ENCODE assay signal across 14 mouse cellular contexts in genomic region chr1:178321730-178322357, GRCm38 (mm10). TPM values are rescaled to one million over a fixed set of nuclear protein-coding genes. Genes with fewer than 3 reads are reported as not detected.
DNase-seq lines count a peak whose midpoint lies in the region; ATAC-seq and TF ChIP-seq lines count a peak whose summit lies in the region.
"Had no signal": no experiment of that assay in that cellular context is flagged by ENCODE, and none has a peak within 500 bp of the region (broad histone marks: within the 10 kb centered on the region; RNA-seq: fewer than 3 reads in every experiment).

No protein-coding gene starts in this region.

- H3K4me3 ChIP-seq in heart, postnatal 0 days (ENCODE audit: low read depth, low read length) = no peak overlapping the region
- H3K4me3 ChIP-seq in MEL (ENCODE audit: control insufficient read depth in 1 of 2, insufficient read depth in 1 of 2, low read depth in 2 of 2, low read length in 2 of 2) = no peak overlapping the region
- H3K4me3 ChIP-seq in limb, embryonic 13.5 days = no peak overlapping the region

- 52% methylated on average over 4 of the region's 4 CpGs for WGBS in heart, postnatal 0 days
- 61% methylated on average over 4 of the region's 4 CpGs for WGBS in limb, embryonic 13.5 days

- H3K4me1 ChIP-seq in heart, postnatal 0 days (ENCODE audit: control insufficient read depth, insufficient read depth) = peaks cover 16% of the 10 kb centered on the region
- H3K4me1 ChIP-seq in MEL (ENCODE audit: control insufficient read depth in 1 of 2, insufficient read depth in 2 of 2, low read length in 2 of 2) = peaks cover 0 to 2% of the 10 kb centered on the region in 2 experiments; a peak in 1 of 4 replicates
- peaks cover 38% of the 10 kb centered on the region for H3K4me1 ChIP-seq in limb, embryonic 13.5 days

- TF ChIP-seq EP300 in heart, postnatal 0 days (IDR thresholded peaks at IDR 0.05; ENCODE audit: low read depth) = no peak
- no peak for TF ChIP-seq EP300 in MEL (IDR thresholded peaks at IDR 0.05; ENCODE audit: low read depth in 1 of 2, low read length in 2 of 2)

- TF ChIP-seq CTCF in heart, postnatal 0 days (IDR thresholded peaks at IDR 0.05; ENCODE audit: low read depth) = no peak
- no peak for TF ChIP-seq CTCF in MEL (IDR thresholded peaks at IDR 0.05 in 2 of 3, conservative IDR thresholded peaks at IDR 0.05 in 1 of 3; ENCODE audit: control insufficient read depth in 1 of 3, insufficient read depth in 1 of 3, low read depth in 2 of 3, low read length in 3 of 3, poor library complexity in 1 of 3, severe bottlenecking in 1 of 3)

- peak; percentile 5 for DNase-seq in heart, postnatal 0 days (ENCODE audit: low spot score)
- DNase-seq in heart, adult 8-10 months (ENCODE audit: low spot score) = no peak
- DNase-seq in 3T3-L1 (ENCODE audit: low read depth, low spot score) (peak; percentile 70), MEL (ENCODE audit: low read depth, low spot score) (peak; percentile 39)
- DNase-seq in retina, embryonic 14.5 days (ENCODE audit: low spot score) = no peak
- no peak for DNase-seq in kidney, postnatal 25 days
- DNase-seq: adrenal gland, postnatal 14 days; cerebellum, adult 18-20 months; gastrocnemius, postnatal 25 days; kidney, postnatal 10 days; lung, postnatal 36 days; thymus, adult 2 months had no signal

- no peak for ATAC-seq in heart, postnatal 0 days (ENCODE audit: insufficient read depth, low read depth)
- ATAC-seq in limb, embryonic 13.5 days (ENCODE audit: low FRiP score, low read depth) = no peak

- H3K36me3 ChIP-seq in heart, postnatal 0 days (replicated peaks; ENCODE audit: control insufficient read depth, insufficient read depth, low read length) = peaks cover 45% of the 10 kb centered on the region
- peaks cover 31 to 44% of the 10 kb centered on the region in 2 experiments for H3K36me3 ChIP-seq in MEL (ENCODE audit: control insufficient read depth in 1 of 2, insufficient read depth in 2 of 2, low read length in 2 of 2)
- H3K36me3 ChIP-seq in limb, embryonic 13.5 days = peaks cover 52% of the 10 kb centered on the region

- no peaks in the 10 kb centered on the region for H3K9me3 ChIP-seq in heart, postnatal 0 days (replicated peaks; ENCODE audit: control insufficient read depth, low read length)
- no peaks in the 10 kb centered on the region for H3K9me3 ChIP-seq in MEL (replicated peaks; ENCODE audit: insufficient read depth, low read length)
- H3K9me3 ChIP-seq in limb, embryonic 13.5 days = no peaks in the 10 kb centered on the region
- H3K9me3 ChIP-seq: G1E had no signal

- H3K27me3 ChIP-seq in heart, postnatal 0 days (ENCODE audit: control insufficient read depth, insufficient read depth, low read length) = no peaks in the 10 kb centered on the region
- no peaks in the 10 kb centered on the region for H3K27me3 ChIP-seq in MEL (ENCODE audit: control insufficient read depth in 1 of 2, insufficient read depth in 2 of 2, low read length in 2 of 2)
- no peaks in the 10 kb centered on the region for H3K27me3 ChIP-seq in limb, embryonic 13.5 days

- no peak overlapping the region for H3K9ac ChIP-seq in heart, postnatal 0 days (replicated peaks; ENCODE audit: low read depth, low read length)
- H3K9ac ChIP-seq in MEL (ENCODE audit: control insufficient read depth, low read depth, low read length, poor library complexity, severe bottlenecking) = no peak overlapping the region
- no peak overlapping the region for H3K9ac ChIP-seq in limb, embryonic 13.5 days

- H3K4me2 ChIP-seq in heart, postnatal 0 days (ENCODE audit: low read depth, low read length) = no peak overlapping the region
- peak overlapping the region; percentile 78 for H3K4me2 ChIP-seq in limb, embryonic 13.5 days (replicated peaks)

- peaks cover 10% of the 10 kb centered on the region for H3K79me2 ChIP-seq in MEL (ENCODE audit: control insufficient read depth, insufficient read depth, low read length, poor library complexity)

- peak overlapping the region; percentile 97 for H3K27ac ChIP-seq in heart, postnatal 0 days (ENCODE audit: low read depth)
- H3K27ac ChIP-seq in MEL (ENCODE audit: control insufficient read depth, low read depth, low read length) = no peak overlapping the region
- no peak overlapping the region for H3K27ac ChIP-seq in limb, embryonic 13.5 days

- TF ChIP-seq RAD21 in MEL (IDR thresholded peaks at IDR 0.05; ENCODE audit: low read depth, low read length) = no peak

- TF ChIP-seq POLR2A in MEL (IDR thresholded peaks at IDR 0.05; ENCODE audit: control insufficient read depth in 1 of 2, insufficient read depth in 1 of 2, low read depth in 1 of 2, low read length in 2 of 2, poor library complexity in 1 of 2) = no peak

TF ChIP-seq in MEL, 35 proteins besides CTCF, POLR2A, EP300 and RAD21:
- TF ChIP-seq POLR2AphosphoS5 (IDR thresholded peaks at IDR 0.05; ENCODE audit: borderline replicate concordance, low read depth, low read length) (0 out of 2 replicates have a peak, but pooled peaks have one; percentile 23), MAFK (IDR thresholded peaks at IDR 0.05; ENCODE audit: borderline replicate concordance, low read depth, low read length) (peak; percentile 79; the same call in 1 of the 2 replicates), ETS1 (IDR thresholded peaks at IDR 0.05; ENCODE audit: low read depth, low read length) (no peak), ZMIZ1 (IDR thresholded peaks at IDR 0.05; ENCODE audit: low read depth, low read length) (0 out of 2 replicates have a peak, but pooled peaks have one; percentile 1), POLR2AphosphoS2 (IDR thresholded peaks at IDR 0.05; ENCODE audit: low read length) (peak; percentile 30; the same call in 1 of the 2 replicates)

RNA-seq across cellular contexts. Expression of gene Cox20, which starts 2.9 kb away (rescaled TPM):
- 160 and 268 TPM in 2 replicates for total RNA-seq in heart, postnatal 0 days (2014; rRNA removed; ENCODE audit: low replicate concordance)
- polyA plus RNA-seq in heart, postnatal 0 days (2015; fragmentation: Nextera tagmentation; extraction: Ambion mirVana) = 519 and 555 TPM in 2 replicates
- total RNA-seq in heart, adult 8-10 months (2022) = 100 to 1,000 TPM in 2 of 4 experiments, 10 to 100 TPM in 2; 90.6 to 125 (median 103) TPM
- total RNA-seq in MEL (2012; rRNA removed) = 24.3 and 26.8 TPM in 2 replicates
- 10 to 100 TPM in 1 of 2 experiments, not detected in 1; 27.3 TPM for polyA plus RNA-seq in MEL (2012; ENCODE audit: insufficient read depth in 1 of 2, insufficient read length in 2 of 2, low read depth in 1 of 2, low replicate concordance in 2 of 2, missing spikeins in 1 of 2)
- 133 and 135 TPM in 2 replicates for polyA plus RNA-seq in limb, embryonic 13.5 days (2015; fragmentation: Nextera tagmentation; extraction: Ambion mirVana)

RNA-seq across cellular contexts. Expression of gene Hnrnpu, which starts 15.8 kb away (rescaled TPM):
- 62.2 and 85.6 TPM in 2 replicates for total RNA-seq in heart, postnatal 0 days (2014; rRNA removed; ENCODE audit: low replicate concordance)
- polyA plus RNA-seq in heart, postnatal 0 days (2015; fragmentation: Nextera tagmentation; extraction: Ambion mirVana) = 107 and 109 TPM in 2 replicates
- total RNA-seq in heart, adult 8-10 months (2022) = 100 to 1,000 TPM; 147 to 166 (median 155) TPM
- total RNA-seq in MEL (2012; rRNA removed) = 373 and 409 TPM in 2 replicates
- 1,000 to 10,000 TPM in 1 of 2 experiments, 100 to 1,000 TPM in 1; 789 to 2,754 TPM for polyA plus RNA-seq in MEL (2012; ENCODE audit: insufficient read depth in 1 of 2, insufficient read length in 2 of 2, low read depth in 1 of 2, low replicate concordance in 2 of 2, missing spikeins in 1 of 2)
- polyA plus RNA-seq in limb, embryonic 13.5 days (2015; fragmentation: Nextera tagmentation; extraction: Ambion mirVana) = 344 TPM in 2 replicates

Comparison
In these comparisons a context has a peak if more than half of its experiments do, and no peak if none do; other contexts are left out.
1. DNase-seq: peak in heart, postnatal 0 days (single experiment), 3T3-L1 (single experiment) and MEL (single experiment); none in heart, adult 8-10 months (single experiment), retina, embryonic 14.5 days (single experiment) and kidney, postnatal 25 days (0 of 2).